ENCODE assay signal across 25 mouse cellular contexts in genomic region chr3:15158926-15159325, GRCm38 (mm10).
A peak's percentile ranks its signal among the peaks of the same experiment; 100 is the strongest.
DNase-seq lines count a peak whose midpoint lies in the region; ATAC-seq and TF ChIP-seq lines count a peak whose summit lies in the region.
"Had no signal": no experiment of that assay in that cellular context is flagged by ENCODE, and none has a peak within 500 bp of the region (broad histone marks: within the 10 kb centered on the region; RNA-seq: fewer than 3 reads in every experiment).

No protein-coding gene starts in this region.

- no peak for TF ChIP-seq POLR2A in lung, adult 2 months (IDR thresholded peaks at IDR 0.05; ENCODE audit: borderline replicate concordance, extremely low read depth, low read depth, low read length)

- no peak overlapping the region for H3K4me3 ChIP-seq in lung, adult 2 months (replicated peaks; ENCODE audit: extremely low read depth, low read depth, low read length)
- no peak overlapping the region for H3K4me3 ChIP-seq in hindbrain, embryonic 12.5 days
- H3K4me3 ChIP-seq: embryonic facial prominence, embryonic 12.5 days; heart, adult 2 months; hindbrain, embryonic 15.5 days; intestine, embryonic 15.5 days; limb, embryonic 15.5 days; liver, embryonic 15.5 days; midbrain, embryonic 15.5 days; myocyte; neural tube, embryonic 13.5 days had no signal

- no peaks in the 10 kb centered on the region for H3K9me3 ChIP-seq in hindbrain, embryonic 12.5 days (replicated peaks)
- H3K9me3 ChIP-seq: embryonic facial prominence, embryonic 12.5 days; hindbrain, embryonic 15.5 days; intestine, embryonic 15.5 days; limb, embryonic 15.5 days; liver, embryonic 15.5 days; midbrain, embryonic 15.5 days; neural tube, embryonic 13.5 days had no signal

- 78% methylated on average over 8 of the region's 8 CpGs for WGBS in lung, adult 2 months
- WGBS in hindbrain, embryonic 12.5 days = 92% methylated on average over 8 of the region's 8 CpGs

- no peak for TF ChIP-seq CTCF in lung, adult 2 months (IDR thresholded peaks at IDR 0.05; ENCODE audit: insufficient read depth, low read length)

- DNase-seq in lung, adult 2 months = peak; percentile 10
- DNase-seq in lung, postnatal 14 days = no peak
- peak; percentile 76 for DNase-seq in adrenal gland, adult 2 months
- peak; percentile 10 to 18 for DNase-seq in kidney, adult 8-10 months
- no peak for DNase-seq in T-cell, adult 2 months (ENCODE audit: low spot score)
- DNase-seq: cerebellum, adult 2 months; cerebellum, postnatal 25 days; gastrocnemius, postnatal 25 days; heart, adult 2 months; heart, postnatal 4 days; layer of hippocampus, adult 9-11 months; right cerebral cortex, adult 18-20 months; right cerebral cortex, postnatal 4 days; thymus, postnatal 14 days had no signal

- no peaks in the 10 kb centered on the region for H3K27me3 ChIP-seq in hindbrain, embryonic 12.5 days
- H3K27me3 ChIP-seq: embryonic facial prominence, embryonic 12.5 days; hindbrain, embryonic 15.5 days; intestine, embryonic 15.5 days; limb, embryonic 15.5 days; liver, embryonic 15.5 days; midbrain, embryonic 15.5 days; neural tube, embryonic 13.5 days had no signal

- H3K4me2 ChIP-seq in hindbrain, embryonic 12.5 days (replicated peaks) = no peak overlapping the region
- H3K4me2 ChIP-seq: embryonic facial prominence, embryonic 12.5 days; hindbrain, embryonic 15.5 days; intestine, embryonic 15.5 days; limb, embryonic 15.5 days; liver, embryonic 15.5 days; midbrain, embryonic 15.5 days; neural tube, embryonic 13.5 days had no signal

- H3K4me1 ChIP-seq in lung, adult 2 months (ENCODE audit: control insufficient read depth, insufficient read depth, low read length) = peaks cover 7% of the 10 kb centered on the region
- no peaks in the 10 kb centered on the region for H3K4me1 ChIP-seq in hindbrain, embryonic 12.5 days
- H3K4me1 ChIP-seq: embryonic facial prominence, embryonic 12.5 days; hindbrain, embryonic 15.5 days; intestine, embryonic 15.5 days; limb, embryonic 15.5 days; liver, embryonic 15.5 days; midbrain, embryonic 15.5 days; neural tube, embryonic 13.5 days had no signal

- H3K27ac ChIP-seq in hindbrain, embryonic 12.5 days = no peak overlapping the region
- H3K27ac ChIP-seq: embryonic facial prominence, embryonic 12.5 days; heart, adult 2 months; hindbrain, embryonic 15.5 days; intestine, embryonic 15.5 days; limb, embryonic 15.5 days; liver, embryonic 15.5 days; macrophage; midbrain, embryonic 15.5 days; neural tube, embryonic 13.5 days had no signal

- no peak for ATAC-seq in cerebellum, adult (ENCODE audit: insufficient number of reproducible peaks, low FRiP score, low TSS enrichment)
- ATAC-seq in hindbrain, embryonic 12.5 days (ENCODE audit: low FRiP score) = no peak
- ATAC-seq: intestine, embryonic 15.5 days; midbrain, embryonic 15.5 days had no signal

- no peak overlapping the region for H3K9ac ChIP-seq in hindbrain, embryonic 12.5 days
- H3K9ac ChIP-seq: embryonic facial prominence, embryonic 12.5 days; hindbrain, embryonic 15.5 days; intestine, embryonic 15.5 days; limb, embryonic 15.5 days; liver, embryonic 15.5 days; midbrain, embryonic 15.5 days; neural tube, embryonic 13.5 days had no signal

- H3K36me3 ChIP-seq in hindbrain, embryonic 12.5 days = no peaks in the 10 kb centered on the region
- H3K36me3 ChIP-seq: embryonic facial prominence, embryonic 12.5 days; hindbrain, embryonic 15.5 days; intestine, embryonic 15.5 days; limb, embryonic 15.5 days; liver, embryonic 15.5 days; midbrain, embryonic 15.5 days; neural tube, embryonic 13.5 days had no signal

Comparison
In these comparisons a context has a peak if more than half of its experiments do, and no peak if none do; other contexts are left out.
1. DNase-seq: peak in lung, adult 2 months (single experiment), adrenal gland, adult 2 months (single experiment) and kidney, adult 8-10 months (2 of 2); none in lung, postnatal 14 days (single experiment) and T-cell, adult 2 months (single experiment).